Mouse (Mus musculus) hindbrain, embryonic 15.5 days (tissue): ENCODE measurements around the gene Rasgef1b. TPM values are rescaled to one million over a fixed set of nuclear protein-coding genes. Genes with fewer than 3 reads are reported as not detected.
A peak's percentile ranks its signal among the peaks of the same experiment; 100 is the strongest.
"Not testable (repeated sequence)": the region's sequence is repeated elsewhere in the genome, so short reads cannot be mapped to it uniquely, and the experiment has no call there.

Source experiments
- ATAC-seq: fragments of 200-750 bp; cut with Nextera tagmentation; 2 replicates; pipeline ENCODE4 v1.8.0; 2017; ENCODE audit warnings: low read depth, moderate number of reproducible peaks, moderate TSS enrichment; ENCODE audit not compliant: low FRiP score
- H3K27ac ChIP-seq: fragments of 300-500 bp; sonication (generic); replicated peaks from 2 replicates; pipeline ENCODE4 v1.5.1; 2015; ENCODE audit warnings: mild to moderate bottlenecking, inconsistent platforms
- H3K27me3 ChIP-seq: fragments of 300-500 bp; sonication (generic); 2 replicates; pipeline ENCODE4 v1.6.1; 2015; ENCODE audit warnings: control low read depth, inconsistent platforms
- H3K36me3 ChIP-seq: fragments of 300-500 bp; sonication (generic); 2 replicates; pipeline ENCODE4 v1.6.1; 2015; ENCODE audit warnings: control low read depth, inconsistent platforms
- H3K4me1 ChIP-seq: fragments of 300-500 bp; sonication (generic); replicated peaks from 2 replicates; pipeline ENCODE4 v1.6.1; 2015; ENCODE audit warnings: control low read depth, inconsistent platforms
- H3K4me2 ChIP-seq: fragments of 300-500 bp; sonication (generic); 2 replicates; pipeline ENCODE4 v1.6.1; 2015; ENCODE audit warnings: moderate library complexity, mild to moderate bottlenecking, inconsistent platforms
- H3K4me3 ChIP-seq: fragments of 300-500 bp; sonication (generic); 2 replicates; pipeline ENCODE4 v1.5.1; 2015; ENCODE audit warnings: mild to moderate bottlenecking, inconsistent platforms
- H3K9ac ChIP-seq: fragments of 300-500 bp; sonication (generic); 2 replicates; pipeline ENCODE4 v1.6.1; 2015; ENCODE audit warnings: inconsistent platforms
- H3K9me3 ChIP-seq: fragments of 300-500 bp; sonication (generic); 2 replicates; pipeline ENCODE4 v1.6.1; 2016; ENCODE audit warnings: control low read depth, inconsistent platforms
- WGBS: fragments of 180-500 bp; shearing (Covaris S2); methylation state at CpG from one replicate; pipeline ENCODE4 v1.1.7; 2015; 5-methylcytosine and 5-hydroxymethylcytosine counted together
- polyA plus RNA-seq: library from polyadenylated mRNA; unstranded; fragments of >200 nt; fragmentation: Nextera tagmentation; extraction: Ambion mirVana; gene quantifications from 2 replicates; pipeline ENCODE4 v1.2.1, GENCODE M21; 2015

Rasgef1b gene
- polyA plus RNA-seq, 1 experiment from 2014 or later = 54.2 TPM

GRCm38 (mm10) chr5:99223869-99224498 lies 504.9 kb downstream of the Rasgef1b start:
- no peak overlapping the region for H3K4me3 ChIP-seq
- H3K4me1 ChIP-seq = peaks cover 9% of the 10 kb centered on the region; the same call in 1 of the 2 replicates
- H3K27ac ChIP-seq = no peak overlapping the region
- no peak overlapping the region for H3K4me2 ChIP-seq
- H3K36me3 ChIP-seq = peaks cover 43% of the 10 kb centered on the region
- no peaks in the 10 kb centered on the region for H3K9me3 ChIP-seq
- H3K9ac ChIP-seq = no peak overlapping the region
- no peak for ATAC-seq
- 53% methylated on average over 15 of the region's 15 CpGs for WGBS
- no peaks in the 10 kb centered on the region for H3K27me3 ChIP-seq

- no peak for ATAC-seq
- WGBS = 48% methylated on average over 5 of the region's 5 CpGs
- no peaks in the 10 kb centered on the region for H3K4me1 ChIP-seq
Measured at GRCm38 (mm10) chr5:99218385-99218784, 510.5 kb downstream of the Rasgef1b start.

DNA sequence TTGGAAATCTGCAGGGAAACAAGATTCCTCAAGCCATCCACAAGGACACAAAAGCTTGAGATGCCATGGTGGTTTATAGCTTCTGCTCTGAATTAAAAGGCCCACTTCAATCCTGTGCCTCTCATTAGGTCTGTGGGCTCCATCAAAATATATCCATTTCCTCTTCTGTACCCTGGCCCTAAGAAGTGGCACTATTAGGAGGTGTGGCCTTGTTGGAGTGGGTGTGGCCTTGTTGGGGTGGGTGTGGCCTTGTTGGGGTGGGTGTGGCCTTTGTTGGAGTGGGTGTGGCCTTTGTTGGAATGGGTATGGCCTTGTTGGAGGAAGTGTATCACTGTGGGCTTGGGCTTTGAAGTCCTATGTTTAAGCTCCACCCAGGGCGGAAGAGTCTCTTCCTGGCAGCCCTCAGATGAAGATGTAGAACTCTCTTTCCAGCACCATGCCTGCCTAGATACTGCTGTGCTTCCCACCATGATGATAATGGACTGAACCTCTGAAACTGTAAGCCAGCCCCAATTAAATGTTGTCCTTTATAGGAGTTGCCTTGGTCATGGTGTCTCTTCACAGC lies 512.2 kb downstream of the Rasgef1b start:
- H3K36me3 ChIP-seq = peaks cover 21% of the 10 kb centered on the region
- not testable (repeated sequence) for H3K9me3 ChIP-seq, H3K9ac ChIP-seq, H3K4me1 ChIP-seq, ATAC-seq, H3K27ac ChIP-seq, H3K27me3 ChIP-seq, H3K4me3 ChIP-seq, H3K4me2 ChIP-seq
- WGBS = 100% methylated on average over 1 of the region's 1 CpGs

More at GRCm38 (mm10) chr5:99218385-99218784, 510.5 kb downstream of the Rasgef1b start:
- H3K36me3 ChIP-seq = peaks cover 34% of the 10 kb centered on the region
- H3K27me3 ChIP-seq = no peaks in the 10 kb centered on the region
- H3K4me3 ChIP-seq = no peak overlapping the region
- H3K27ac ChIP-seq = no peak overlapping the region
- H3K4me2 ChIP-seq = no peak overlapping the region
- H3K9ac ChIP-seq = no peak overlapping the region
- H3K9me3 ChIP-seq = no peaks in the 10 kb centered on the region

DNA sequence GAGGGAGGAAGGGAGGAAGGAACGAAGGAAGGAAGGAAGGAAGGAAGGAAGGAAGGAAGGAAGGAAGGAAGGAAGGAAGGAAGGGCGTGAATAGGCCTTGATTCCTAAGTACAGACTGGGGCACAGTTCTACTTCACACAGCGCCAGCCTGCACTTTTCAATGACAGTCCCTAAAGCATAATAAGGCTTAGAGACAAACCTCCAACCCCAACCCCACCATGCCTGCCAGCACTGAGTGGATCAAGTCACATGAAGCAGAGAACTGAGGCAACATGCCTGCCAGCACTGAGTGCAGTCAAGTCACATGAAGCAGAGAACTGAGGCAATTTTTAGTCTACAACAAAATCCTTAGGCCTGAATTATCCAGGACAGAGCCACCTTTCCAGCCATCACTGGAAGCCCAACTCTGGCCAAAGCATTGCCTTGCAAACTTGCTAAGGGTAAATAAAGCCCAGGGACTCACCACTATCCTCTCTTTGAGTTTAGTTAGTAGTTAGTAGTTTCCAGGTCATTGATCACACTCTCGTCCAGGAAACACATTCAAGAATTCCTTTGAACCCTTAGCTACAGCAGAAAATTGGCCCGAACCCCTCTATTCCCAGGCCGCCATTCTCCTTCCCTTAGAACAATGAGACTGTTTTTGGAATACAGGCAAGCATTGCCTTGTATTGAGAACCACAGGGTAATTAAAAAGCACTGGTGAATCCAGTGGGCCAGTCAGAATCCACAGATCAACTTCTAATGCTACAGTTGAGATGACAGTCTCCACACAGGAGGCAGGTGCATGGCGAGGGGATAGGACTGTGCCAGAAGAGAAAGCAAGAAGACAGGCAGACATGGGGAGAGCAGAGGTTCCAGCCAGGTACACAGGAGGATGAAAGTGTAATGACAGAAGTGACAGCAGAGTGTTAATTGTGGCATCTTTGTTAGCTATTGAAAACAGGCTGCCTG lies 513.4 kb downstream of the Rasgef1b start:
- 53% methylated on average over 7 of the region's 7 CpGs for WGBS
- Histone ChIP-seq H3K4me2 (no peak overlapping the region), H3K9ac (no peak overlapping the region), H3K36me3 (peaks cover 9% of the 10 kb centered on the region), H3K27ac (no peak overlapping the region), H3K27me3 (no peaks in the 10 kb centered on the region), H3K9me3 (no peaks in the 10 kb centered on the region), H3K4me1 (no peaks in the 10 kb centered on the region), H3K4me3 (no peak overlapping the region)
- 0 out of 2 replicates have a peak, but pooled peaks have one; percentile 27 for ATAC-seq

- Histone ChIP-seq H3K4me1 (no peaks in the 10 kb centered on the region), H3K27me3 (no peaks in the 10 kb centered on the region), H3K9me3 (no peaks in the 10 kb centered on the region), H3K9ac (no peak overlapping the region), H3K4me2 (no peak overlapping the region), H3K36me3 (peaks cover 6% of the 10 kb centered on the region), H3K4me3 (no peak overlapping the region), H3K27ac (no peak overlapping the region)
- WGBS = 91% methylated on average over 6 of the region's 6 CpGs
- ATAC-seq = no peak
Measured at GRCm38 (mm10) chr5:99214400-99214799, 514.5 kb downstream of the Rasgef1b start.

DNA sequence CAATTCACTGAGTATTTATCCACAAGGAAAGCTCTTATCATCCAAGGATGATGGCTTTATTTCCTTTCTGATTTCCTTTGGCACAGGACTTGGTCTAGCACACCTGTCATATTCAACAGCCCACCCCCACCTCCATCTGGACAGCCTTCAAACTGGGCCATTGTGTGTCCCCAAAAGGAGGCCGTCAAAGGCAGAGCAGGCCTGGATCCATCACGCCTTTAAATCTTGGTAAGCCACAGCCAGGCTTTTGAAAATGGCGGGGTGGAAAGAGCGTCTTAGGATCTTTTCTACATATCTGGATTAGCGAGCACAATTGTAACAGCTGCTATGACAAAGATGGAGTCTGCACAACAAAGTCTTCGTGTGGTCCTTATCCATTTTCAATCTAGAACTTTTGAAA lies 515.7 kb downstream of the Rasgef1b start:
- Histone ChIP-seq H3K4me2 (no peak overlapping the region), H3K36me3 (peaks cover 6% of the 10 kb centered on the region), H3K4me3 (no peak overlapping the region), H3K27ac (no peak overlapping the region), H3K9ac (no peak overlapping the region), H3K27me3 (no peaks in the 10 kb centered on the region), H3K9me3 (no peaks in the 10 kb centered on the region), H3K4me1 (no peaks in the 10 kb centered on the region)
- ATAC-seq = no peak
- WGBS = 82% methylated on average over 6 of the region's 6 CpGs

DNA sequence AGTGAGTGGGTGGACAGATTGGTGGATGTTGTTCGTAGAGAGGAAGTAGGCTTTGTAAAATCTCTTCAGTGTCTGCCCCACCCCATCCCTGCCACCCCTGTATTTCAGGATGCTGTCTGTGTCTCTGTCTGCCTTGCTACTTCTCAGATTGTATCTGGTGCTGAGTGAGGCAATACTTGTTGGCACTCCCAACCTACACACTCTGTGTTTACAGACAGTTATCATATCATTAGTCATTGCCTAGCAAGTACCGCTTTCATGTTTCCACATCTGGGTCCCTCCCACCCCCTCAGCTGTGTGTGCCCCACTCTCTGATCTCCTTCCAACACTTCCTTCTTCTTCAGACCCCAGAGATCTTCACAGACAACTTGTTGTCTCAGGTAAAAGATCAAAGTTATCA lies 525.4 kb downstream of the Rasgef1b start:
- H3K9ac ChIP-seq = no peak overlapping the region
- ATAC-seq = no peak
- 85% methylated on average over 2 of the region's 2 CpGs for whole genome bisulfite sequencing
- no peaks in the 10 kb centered on the region for H3K9me3 ChIP-seq
- no peak overlapping the region for H3K4me2 ChIP-seq
- H3K36me3 ChIP-seq = no peaks in the 10 kb centered on the region
- H3K27me3 ChIP-seq = peaks cover 16% of the 10 kb centered on the region
- no peaks in the 10 kb centered on the region for H3K4me1 ChIP-seq
- H3K4me3 ChIP-seq = no peak overlapping the region
- H3K27ac ChIP-seq = no peak overlapping the region

- ATAC-seq = peak; percentile 51; the same call in 1 of the 2 replicates
- Histone ChIP-seq H3K9ac (no peak overlapping the region), H3K4me2 (peak overlapping the region; percentile 38), H3K27me3 (peaks cover 16% of the 10 kb centered on the region), H3K4me3 (no peak overlapping the region), H3K36me3 (no peaks in the 10 kb centered on the region), H3K9me3 (no peaks in the 10 kb centered on the region), H3K27ac (no peak overlapping the region), H3K4me1 (no peaks in the 10 kb centered on the region)
- 56% methylated on average over 15 of the region's 15 CpGs for WGBS
Measured at GRCm38 (mm10) chr5:99202074-99202837, 526.6 kb downstream of the Rasgef1b start.

- no peak for ATAC-seq
- WGBS = 96% methylated on average over 5 of the region's 5 CpGs
- Histone ChIP-seq H3K9ac (no peak overlapping the region), H3K27me3 (no peaks in the 10 kb centered on the region), H3K36me3 (no peaks in the 10 kb centered on the region), H3K4me3 (no peak overlapping the region), H3K27ac (no peak overlapping the region), H3K4me2 (no peak overlapping the region), H3K4me1 (no peaks in the 10 kb centered on the region), H3K9me3 (no peaks in the 10 kb centered on the region)
Measured at GRCm38 (mm10) chr5:99195436-99195835, 533.4 kb downstream of the Rasgef1b start.

GRCm38 (mm10) chr5:99190941-99191800 lies 537.7 kb downstream of the Rasgef1b start:
- no peak overlapping the region for H3K4me2 ChIP-seq
- H3K36me3 ChIP-seq = no peaks in the 10 kb centered on the region
- H3K27ac ChIP-seq = no peak overlapping the region
- no peak overlapping the region for H3K4me3 ChIP-seq
- ATAC-seq = no peak
- no peak overlapping the region for H3K9ac ChIP-seq
- H3K4me1 ChIP-seq = no peaks in the 10 kb centered on the region
- WGBS = 62% methylated on average over 26 of the region's 26 CpGs
- no peaks in the 10 kb centered on the region for H3K9me3 ChIP-seq
- H3K27me3 ChIP-seq = no peaks in the 10 kb centered on the region

DNA sequence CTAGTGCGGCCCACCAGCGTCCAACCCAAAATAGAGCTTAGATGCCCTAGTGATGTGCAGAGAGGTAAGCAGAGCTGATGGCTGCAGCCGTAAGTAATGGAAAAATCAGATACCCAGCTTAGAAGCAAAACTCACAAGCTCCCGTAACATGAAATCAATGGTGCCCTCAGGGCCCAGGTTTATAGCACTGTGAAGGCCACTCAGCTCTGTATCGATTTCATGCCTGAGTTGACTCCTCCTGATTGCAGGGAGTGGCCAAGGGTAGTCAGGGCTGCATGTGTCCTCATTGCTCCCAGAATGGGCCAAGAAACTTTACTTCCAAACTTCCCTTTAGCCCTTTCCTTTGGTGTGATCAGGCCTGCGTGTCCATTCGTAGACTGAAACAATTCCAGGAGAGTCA lies 545.2 kb downstream of the Rasgef1b start:
- Histone ChIP-seq H3K9me3 (no peaks in the 10 kb centered on the region), H3K4me2 (no peak overlapping the region), H3K4me1 (no peaks in the 10 kb centered on the region), H3K36me3 (no peaks in the 10 kb centered on the region), H3K27me3 (no peaks in the 10 kb centered on the region), H3K4me3 (no peak overlapping the region), H3K27ac (no peak overlapping the region), H3K9ac (no peak overlapping the region)
- ATAC-seq = no peak
- 89% methylated on average over 7 of the region's 7 CpGs for WGBS
